Mouse (Mus musculus) embryonic facial prominence, embryonic 11.5 days (tissue): ENCODE results near the gene Zfp637. TPM values are rescaled to one million over a fixed set of nuclear protein-coding genes. Genes with fewer than 3 reads are reported as not detected.

Source experiments
- ATAC-seq: fragments of 200-750 bp; cut with Nextera tagmentation; replicated peaks from 2 replicates; pipeline ENCODE4 v1.8.0; 2017; ENCODE audit warnings: low read depth; ENCODE audit not compliant: insufficient number of reproducible peaks, low FRiP score, low TSS enrichment
- DNase-seq: peaks from one replicate; pipeline ENCODE4 v3.0.0-alpha.2; 2015; ENCODE audit warnings: low spot score
- H3K27ac ChIP-seq: fragments of 300-500 bp; sonication (generic); replicated peaks from 2 replicates; pipeline ENCODE4 v1.5.1; 2014; ENCODE audit warnings: mild to moderate bottlenecking, low read depth, low read length, control low read depth
- H3K27me3 ChIP-seq: fragments of 300-500 bp; sonication (generic); 2 replicates; pipeline ENCODE4 v1.6.1; 2014; ENCODE audit warnings: mild to moderate bottlenecking, low read length, moderate library complexity, mixed read lengths; ENCODE audit not compliant: control insufficient read depth, insufficient read depth
- H3K36me3 ChIP-seq: fragments of 300-500 bp; sonication (generic); replicated peaks from 2 replicates; pipeline ENCODE4 v1.6.1; 2014; ENCODE audit warnings: low read depth, mild to moderate bottlenecking, low read length, moderate library complexity, mixed read lengths; ENCODE audit not compliant: control insufficient read depth, insufficient read depth
- H3K4me1 ChIP-seq: fragments of 300-500 bp; sonication (generic); 2 replicates; pipeline ENCODE4 v1.6.1; 2014; ENCODE audit warnings: low read length, mixed read lengths; ENCODE audit not compliant: control insufficient read depth, insufficient read depth
- H3K4me2 ChIP-seq: fragments of 300-500 bp; sonication (generic); 2 replicates; pipeline ENCODE4 v1.6.1; 2014; ENCODE audit warnings: low read depth, mild to moderate bottlenecking, control low read depth, low read length, moderate library complexity
- H3K4me3 ChIP-seq: fragments of 300-500 bp; sonication (generic); 2 replicates; pipeline ENCODE4 v1.5.1; 2014; ENCODE audit warnings: low read depth, low read length, control low read depth
- H3K9ac ChIP-seq: fragments of 300-500 bp; sonication (generic); replicated peaks from 2 replicates; pipeline ENCODE4 v1.6.1; 2014; ENCODE audit warnings: mild to moderate bottlenecking, control low read depth, low read length
- H3K9me3 ChIP-seq: fragments of 300-500 bp; sonication (generic); replicated peaks from 2 replicates; pipeline ENCODE4 v1.6.1; 2016; ENCODE audit warnings: mild to moderate bottlenecking, low read length, inconsistent platforms, mixed read lengths; ENCODE audit not compliant: control insufficient read depth
- WGBS: fragments of 180-500 bp; shearing (Covaris S2); extraction: QIAGEN DNeasy Blood & Tissue Kit; methylation state at CpG from one replicate; pipeline ENCODE4 v1.1.7; 2014; 5-methylcytosine and 5-hydroxymethylcytosine counted together
- polyA plus RNA-seq: library from polyadenylated mRNA; unstranded; fragments of >200 nt; fragmentation: Nextera tagmentation; extraction: Ambion mirVana; gene quantifications from 2 replicates; pipeline ENCODE4 v1.2.1, GENCODE M21; 2014

Gene Zfp637
- 162 and 163 TPM in 2 replicates for polyA plus RNA-seq

GRCm38 (mm10) chr6:117840686-117841510 lies at the start of gene Zfp637:
Gene Zfp637, plus strand, starts transcription at chr6:117841180.
- H3K4me3 ChIP-seq = peak within 1 kb of the TSS; percentile 89
- peaks cover 16% of the 10 kb centered on the region for H3K36me3 ChIP-seq
- H3K4me2 ChIP-seq = peak within 1 kb of the TSS; percentile 70
- H3K27me3 ChIP-seq = no peaks in the 10 kb centered on the region
- DNase-seq (peak; percentile 98), ATAC-seq (peak; percentile 94)
- under 1% methylated on average over 66 of the region's 66 CpGs for WGBS
- no peaks in the 10 kb centered on the region for H3K4me1 ChIP-seq
- H3K9me3 ChIP-seq = no peaks in the 10 kb centered on the region
- peak within 1 kb of the TSS; percentile 96 for H3K27ac ChIP-seq
- peak within 1 kb of the TSS; percentile 99 for H3K9ac ChIP-seq

GRCm38 (mm10) chr6:117795251-117795650 lies 45.7 kb upstream of the Zfp637 start:
- no peak overlapping the region for H3K4me2 ChIP-seq

GRCm38 (mm10) chr6:117800824-117801223 lies 40.2 kb upstream of the Zfp637 start:
- DNase-seq = no peak
- no peak overlapping the region for H3K27ac ChIP-seq
- H3K4me2 ChIP-seq = no peak overlapping the region
- H3K9me3 ChIP-seq = no peaks in the 10 kb centered on the region
- no peak for ATAC-seq
- H3K4me1 ChIP-seq = no peaks in the 10 kb centered on the region
- H3K27me3 ChIP-seq = no peaks in the 10 kb centered on the region
- WGBS = 90% methylated on average over 7 of the region's 7 CpGs
- no peak overlapping the region for H3K9ac ChIP-seq
- H3K36me3 ChIP-seq = no peaks in the 10 kb centered on the region
- H3K4me3 ChIP-seq = no peak overlapping the region

More at GRCm38 (mm10) chr6:117795251-117795650, 45.7 kb upstream of the Zfp637 start:
- no peak overlapping the region for H3K9ac ChIP-seq
- no peaks in the 10 kb centered on the region for H3K27me3 ChIP-seq
- H3K36me3 ChIP-seq = no peaks in the 10 kb centered on the region
- WGBS = 80% methylated on average over 3 of the region's 3 CpGs
- ATAC-seq (no peak), DNase-seq (no peak)
- no peaks in the 10 kb centered on the region for H3K4me1 ChIP-seq
- H3K9me3 ChIP-seq = no peaks in the 10 kb centered on the region
- no peak overlapping the region for H3K4me3 ChIP-seq
- H3K27ac ChIP-seq = no peak overlapping the region

GRCm38 (mm10) chr6:117801801-117802200 lies 39.2 kb upstream of the Zfp637 start:
- Histone ChIP-seq H3K4me1 (no peaks in the 10 kb centered on the region), H3K4me2 (no peak overlapping the region), H3K36me3 (no peaks in the 10 kb centered on the region), H3K27ac (no peak overlapping the region), H3K4me3 (no peak overlapping the region), H3K9me3 (no peaks in the 10 kb centered on the region), H3K27me3 (no peaks in the 10 kb centered on the region), H3K9ac (no peak overlapping the region)
- 74% methylated on average over 6 of the region's 6 CpGs for WGBS
- no peak for DNase-seq
- no peak for ATAC-seq

GRCm38 (mm10) chr6:117807756-117808155 lies 33.2 kb upstream of the Zfp637 start:
- Histone ChIP-seq H3K27ac (no peak overlapping the region), H3K9me3 (no peaks in the 10 kb centered on the region), H3K9ac (no peak overlapping the region), H3K4me3 (no peak overlapping the region), H3K4me2 (no peak overlapping the region), H3K36me3 (no peaks in the 10 kb centered on the region), H3K27me3 (no peaks in the 10 kb centered on the region), H3K4me1 (no peaks in the 10 kb centered on the region)
- ATAC-seq (no peak), DNase-seq (no peak)
- 100% methylated on average over 1 of the region's 1 CpGs for WGBS

GRCm38 (mm10) chr6:117809816-117810215 lies 31.2 kb upstream of the Zfp637 start:
- Histone ChIP-seq H3K4me2 (no peak overlapping the region), H3K9ac (no peak overlapping the region), H3K36me3 (no peaks in the 10 kb centered on the region), H3K27ac (no peak overlapping the region), H3K27me3 (no peaks in the 10 kb centered on the region), H3K9me3 (no peaks in the 10 kb centered on the region), H3K4me1 (no peaks in the 10 kb centered on the region), H3K4me3 (no peak overlapping the region)
- 91% methylated on average over 6 of the region's 6 CpGs for WGBS
- no peak for ATAC-seq
- DNase-seq = no peak

GRCm38 (mm10) chr6:117810717-117811116 lies 30.3 kb upstream of the Zfp637 start:
- Histone ChIP-seq H3K36me3 (no peaks in the 10 kb centered on the region), H3K9me3 (no peaks in the 10 kb centered on the region), H3K4me1 (no peaks in the 10 kb centered on the region), H3K4me3 (no peak overlapping the region), H3K9ac (no peak overlapping the region), H3K4me2 (no peak overlapping the region), H3K27me3 (no peaks in the 10 kb centered on the region), H3K27ac (no peak overlapping the region)
- 49% methylated on average over 4 of the region's 4 CpGs for WGBS
- DNase-seq (peak; percentile 55), ATAC-seq (no peak)

- Histone ChIP-seq H3K9me3 (no peaks in the 10 kb centered on the region), H3K9ac (no peak overlapping the region), H3K36me3 (no peaks in the 10 kb centered on the region), H3K27ac (no peak overlapping the region), H3K27me3 (no peaks in the 10 kb centered on the region), H3K4me1 (no peaks in the 10 kb centered on the region), H3K4me3 (no peak overlapping the region), H3K4me2 (no peak overlapping the region)
- whole genome bisulfite sequencing = 77% methylated on average over 5 of the region's 5 CpGs
- ATAC-seq (no peak), DNase-seq (no peak)
Measured at GRCm38 (mm10) chr6:117811256-117811655, 29.7 kb upstream of the Zfp637 start.
